Mouse (Mus musculus): Measurements from ENCODE around the gene Arsg. TPM values are rescaled to one million over a fixed set of nuclear protein-coding genes. Genes with fewer than 3 reads are reported as not detected.
A peak's percentile ranks its signal among the peaks of the same experiment; 100 is the strongest.
"Not testable (repeated sequence)": the region's sequence is repeated elsewhere in the genome, so short reads cannot be mapped to it uniquely, and the experiment has no call there.

Gene Arsg
- polyA plus RNA-seq, 1 experiment from 2014 or later, result 3.4 TPM

- Histone ChIP-seq H3K9me3 (replicated peaks) (no peaks in the 10 kb centered on the region), H3K27me3 (no peaks in the 10 kb centered on the region), H3K36me3 (replicated peaks) (0 out of 2 replicates have a peak, but pooled peaks cover 14% of the 10 kb centered on the region), H3K4me1 (replicated peaks) (peaks cover 55% of the 10 kb centered on the region), H3K9ac (peak overlapping the region; percentile 84), H3K27ac (replicated peaks) (peak overlapping the region; percentile 98), H3K4me2 (peak overlapping the region; percentile 91), H3K4me3 (replicated peaks) (peak overlapping the region; percentile 83)
- no peak for ATAC-seq (ENCODE audit: insufficient read depth)
- WGBS (ENCODE audit: insufficient replicate concordance), result 26% methylated on average over 9 of the region's 9 CpGs
These were observed 137.0 kb downstream of the Arsg start for GRCm38 (mm10) chr11:109610046-109610794.

GRCm38 (mm10) chr11:109610795-109611302 is 137.7 kb downstream of the Arsg start:
- Histone ChIP-seq H3K27ac (replicated peaks) (peak overlapping the region; percentile 98), H3K9ac (peak overlapping the region; percentile 84), H3K4me3 (replicated peaks) (peak overlapping the region; percentile 83), H3K36me3 (replicated peaks) (0 out of 2 replicates have a peak, but pooled peaks cover 8% of the 10 kb centered on the region), H3K4me1 (replicated peaks) (peaks cover 61% of the 10 kb centered on the region), H3K27me3 (no peaks in the 10 kb centered on the region), H3K4me2 (peak overlapping the region; percentile 91), H3K9me3 (replicated peaks) (no peaks in the 10 kb centered on the region)
- under 1% methylated on average over 26 of the region's 26 CpGs for WGBS (ENCODE audit: insufficient replicate concordance)
- peak; percentile 11 for ATAC-seq (ENCODE audit: insufficient read depth)

GRCm38 (mm10) chr11:109611303-109612149 is 138.4 kb downstream of the Arsg start, which contains the start of gene Wipi1:
Wipi1 (minus strand) TSS chr11:109611967.
- H3K4me2 ChIP-seq, result peak within 1 kb of the TSS; percentile 91
- WGBS (ENCODE audit: insufficient replicate concordance), result under 1% methylated on average over 58 of the region's 58 CpGs
- H3K27ac ChIP-seq (replicated peaks), result peak within 1 kb of the TSS; percentile 98
- H3K4me3 ChIP-seq (replicated peaks), result peak within 1 kb of the TSS; percentile 83
- no peaks in the 10 kb centered on the region for H3K9me3 ChIP-seq (replicated peaks)
- peak; percentile 91 for ATAC-seq (ENCODE audit: insufficient read depth)
- no peaks in the 10 kb centered on the region for H3K27me3 ChIP-seq
- H3K4me1 ChIP-seq (replicated peaks), result peaks cover 68% of the 10 kb centered on the region
- H3K36me3 ChIP-seq (replicated peaks), result 0 out of 2 replicates have a peak, but pooled peaks cover 3% of the 10 kb centered on the region
- peak within 1 kb of the TSS; percentile 84 for H3K9ac ChIP-seq

- Histone ChIP-seq H3K9ac (peak overlapping the region; percentile 44), H3K27me3 (no peaks in the 10 kb centered on the region), H3K36me3 (replicated peaks) (no peaks in the 10 kb centered on the region), H3K27ac (replicated peaks) (peak overlapping the region; percentile 98), H3K4me3 (replicated peaks) (peak overlapping the region; percentile 45), H3K4me2 (peak overlapping the region; percentile 91), H3K9me3 (replicated peaks) (no peaks in the 10 kb centered on the region), H3K4me1 (replicated peaks) (peaks cover 82% of the 10 kb centered on the region)
- WGBS (ENCODE audit: insufficient replicate concordance), result 17% methylated on average over 7 of the region's 7 CpGs
- ATAC-seq (ENCODE audit: insufficient read depth), result peak; percentile 12
These were observed 139.8 kb downstream of the Arsg start for GRCm38 (mm10) chr11:109612871-109613529.

GRCm38 (mm10) chr11:109615286-109615685 is 142.1 kb downstream of the Arsg start:
- no peak for ATAC-seq (ENCODE audit: insufficient read depth)
- WGBS (ENCODE audit: insufficient replicate concordance), result 30% methylated on average over 9 of the region's 9 CpGs

GRCm38 (mm10) chr11:109616352-109616751 is 143.2 kb downstream of the Arsg start:
- H3K4me1 ChIP-seq (replicated peaks), result peaks cover 79% of the 10 kb centered on the region
- H3K36me3 ChIP-seq (replicated peaks), result no peaks in the 10 kb centered on the region
- peak overlapping the region; percentile 91 for H3K4me2 ChIP-seq
- peak overlapping the region; percentile 98 for H3K27ac ChIP-seq (replicated peaks)
- 20% methylated on average over 4 of the region's 4 CpGs for WGBS (ENCODE audit: insufficient replicate concordance)
- H3K4me3 ChIP-seq (replicated peaks), result peak overlapping the region; percentile 45
- no peak for ATAC-seq (ENCODE audit: insufficient read depth)
- H3K27me3 ChIP-seq, result no peaks in the 10 kb centered on the region
- H3K9ac ChIP-seq, result peak overlapping the region; percentile 44
- no peaks in the 10 kb centered on the region for H3K9me3 ChIP-seq (replicated peaks)

More at GRCm38 (mm10) chr11:109615286-109615685, 142.1 kb downstream of the Arsg start:
- H3K27me3 ChIP-seq, result no peaks in the 10 kb centered on the region
- H3K27ac ChIP-seq (replicated peaks), result peak overlapping the region; percentile 98
- peak overlapping the region; percentile 54 for H3K9ac ChIP-seq
- H3K9me3 ChIP-seq (replicated peaks), result no peaks in the 10 kb centered on the region
- no peaks in the 10 kb centered on the region for H3K36me3 ChIP-seq (replicated peaks)
- H3K4me1 ChIP-seq (replicated peaks), result peaks cover 76% of the 10 kb centered on the region
- peak overlapping the region; percentile 45 for H3K4me3 ChIP-seq (replicated peaks)
- H3K4me2 ChIP-seq, result peak overlapping the region; percentile 91

- H3K9me3 ChIP-seq (replicated peaks), result no peaks in the 10 kb centered on the region
- WGBS (ENCODE audit: insufficient replicate concordance), result 31% methylated on average over 4 of the region's 4 CpGs
- no peaks in the 10 kb centered on the region for H3K27me3 ChIP-seq
- ATAC-seq (ENCODE audit: insufficient read depth), result no peak
- H3K4me2 ChIP-seq, result peak overlapping the region; percentile 91
- H3K4me3 ChIP-seq (replicated peaks), result peak overlapping the region; percentile 45
- H3K4me1 ChIP-seq (replicated peaks), result peaks cover 81% of the 10 kb centered on the region
- peak overlapping the region; percentile 44 for H3K9ac ChIP-seq
- peak overlapping the region; percentile 98 for H3K27ac ChIP-seq (replicated peaks)
- H3K36me3 ChIP-seq (replicated peaks), result no peaks in the 10 kb centered on the region
These were observed 143.6 kb downstream of the Arsg start for GRCm38 (mm10) chr11:109616766-109617165.

- H3K9ac ChIP-seq; H3K4me2 ChIP-seq; ATAC-seq (ENCODE audit: insufficient read depth); H3K36me3 ChIP-seq (replicated peaks); H3K9me3 ChIP-seq (replicated peaks); H3K27me3 ChIP-seq; H3K4me3 ChIP-seq (replicated peaks): not testable (repeated sequence)
- H3K27ac ChIP-seq (replicated peaks), result peak overlapping the region; percentile 98; the same call in 1 of the 2 replicates
- peaks cover 70% of the 10 kb centered on the region for H3K4me1 ChIP-seq (replicated peaks)
- WGBS (ENCODE audit: insufficient replicate concordance), result 20% methylated on average over 8 of the region's 8 CpGs
These were observed 145.9 kb downstream of the Arsg start for GRCm38 (mm10) chr11:109619055-109619454.

- Histone ChIP-seq H3K9me3 (replicated peaks) (no peaks in the 10 kb centered on the region), H3K27me3 (no peaks in the 10 kb centered on the region), H3K4me2 (no peak overlapping the region), H3K27ac (replicated peaks) (no peak overlapping the region), H3K4me3 (replicated peaks) (no peak overlapping the region), H3K9ac (no peak overlapping the region), H3K4me1 (replicated peaks) (peaks cover 61% of the 10 kb centered on the region), H3K36me3 (replicated peaks) (no peaks in the 10 kb centered on the region)
- ATAC-seq (ENCODE audit: insufficient read depth), result no peak
- 81% methylated on average over 6 of the region's 6 CpGs for WGBS (ENCODE audit: insufficient replicate concordance)
These were observed 147.2 kb downstream of the Arsg start for GRCm38 (mm10) chr11:109620356-109620755.

GRCm38 (mm10) chr11:109621183-109621582 is 148.0 kb downstream of the Arsg start:
- Histone ChIP-seq H3K27ac (replicated peaks) (no peak overlapping the region), H3K4me3 (replicated peaks) (no peak overlapping the region), H3K36me3 (replicated peaks) (no peaks in the 10 kb centered on the region), H3K9ac (no peak overlapping the region), H3K27me3 (no peaks in the 10 kb centered on the region), H3K4me2 (no peak overlapping the region), H3K4me1 (replicated peaks) (peaks cover 53% of the 10 kb centered on the region), H3K9me3 (replicated peaks) (no peaks in the 10 kb centered on the region)
- 12% methylated on average over 2 of the region's 2 CpGs for WGBS (ENCODE audit: insufficient replicate concordance)
- no peak for ATAC-seq (ENCODE audit: insufficient read depth)

Data from liver, embryonic 15.5 days (tissue).